Mouse (Mus musculus): Measurements from ENCODE around the gene Lrrc8e.
"Not testable (repeated sequence)": the region's sequence is repeated elsewhere in the genome, so short reads cannot be mapped to it uniquely, and the experiment has no call there.

The Lrrc8e gene

GRCm38 (mm10) chr8:4219617-4220016, 7.0 kb upstream of the Lrrc8e start:
- no peak for DNase-seq (ENCODE audit: low spot score in 2 of 2)

- no peak for DNase-seq (ENCODE audit: low spot score in 2 of 2)
Observed at GRCm38 (mm10) chr8:4222059-4222458, 4.6 kb upstream of the Lrrc8e start.

GRCm38 (mm10) chr8:4226323-4226722, 304 bp upstream of the Lrrc8e start:
- no peak for DNase-seq (ENCODE audit: low spot score in 2 of 2)

- DNase-seq (ENCODE audit: low spot score in 2 of 2): no peak
Observed at GRCm38 (mm10) chr8:4227919-4228318, 1.3 kb downstream of the Lrrc8e start.

GRCm38 (mm10) chr8:4229784-4230183, 3.2 kb downstream of the Lrrc8e start:
- DNase-seq (ENCODE audit: low spot score in 2 of 2): no peak

- no peak for DNase-seq (ENCODE audit: low spot score in 2 of 2)
Observed at GRCm38 (mm10) chr8:4230612-4231351, 4.2 kb downstream of the Lrrc8e start.

GRCm38 (mm10) chr8:4237814-4238433, 11.3 kb downstream of the Lrrc8e start:
- DNase-seq (ENCODE audit: low spot score in 2 of 2): peak in 1 of 2 experiments; percentile 15

- peak; percentile 99 to 100 for DNase-seq (ENCODE audit: low spot score in 2 of 2)
Observed at GRCm38 (mm10) chr8:4238434-4239192, 12.0 kb downstream of the Lrrc8e start, which contains the start of the genes Map2k7 and Gm49320. Map2k7 (plus strand) TSS chr8:4238740. Gm49320 (plus strand) TSS chr8:4238865.

- no peak for DNase-seq (ENCODE audit: low spot score in 2 of 2)
Observed at GRCm38 (mm10) chr8:4239193-4239890, 12.7 kb downstream of the Lrrc8e start.

GRCm38 (mm10) chr8:4245061-4245460, 18.4 kb downstream of the Lrrc8e start:
- no peak for DNase-seq (ENCODE audit: low spot score in 2 of 2)

- no peak for DNase-seq (ENCODE audit: low spot score in 2 of 2)
Observed at GRCm38 (mm10) chr8:4245737-4246136, 19.1 kb downstream of the Lrrc8e start.

GRCm38 (mm10) chr8:4247241-4247640, 20.6 kb downstream of the Lrrc8e start:
- DNase-seq (ENCODE audit: low spot score in 2 of 2): no peak

GRCm38 (mm10) chr8:4247951-4248540, 21.4 kb downstream of the Lrrc8e start, which contains the start of gene Tgfbr3l:
Tgfbr3l (plus strand) TSS chr8:4248214.
- DNase-seq (ENCODE audit: low spot score in 2 of 2): no peak

GRCm38 (mm10) chr8:4249213-4249612, 22.6 kb downstream of the Lrrc8e start:
- no peak for DNase-seq (ENCODE audit: low spot score in 2 of 2)

GRCm38 (mm10) chr8:4250306-4250970, 23.8 kb downstream of the Lrrc8e start:
- peak; percentile 72 to 75 for DNase-seq (ENCODE audit: low spot score in 2 of 2)

- no peak for DNase-seq (ENCODE audit: low spot score in 2 of 2)
Observed at GRCm38 (mm10) chr8:4252116-4252760, 25.6 kb downstream of the Lrrc8e start.

- peak; percentile 93 to 96 for DNase-seq (ENCODE audit: low spot score in 2 of 2)
Observed at GRCm38 (mm10) chr8:4252934-4253841, 26.6 kb downstream of the Lrrc8e start, which contains the start of gene Snapc2. Snapc2 (plus strand) TSS chr8:4253080.

- no peak for DNase-seq (ENCODE audit: low spot score in 2 of 2)
Observed at GRCm38 (mm10) chr8:4254001-4254400, 27.4 kb downstream of the Lrrc8e start.

- DNase-seq (ENCODE audit: low spot score in 2 of 2): not testable (repeated sequence)
Observed at GRCm38 (mm10) chr8:4255471-4255870, 28.8 kb downstream of the Lrrc8e start.
